Mouse (Mus musculus) granulocyte monocyte progenitor cell, adult 5-6 weeks (primary cell): ENCODE results near the gene Cox4i1. TPM values are rescaled to one million over a fixed set of nuclear protein-coding genes. Genes with fewer than 3 reads are reported as not detected.

ENCODE experiments used
- ATAC-seq: replicated peaks from 2 replicates; pipeline ENCODE4 v1.8.0; 2016; ENCODE audit warnings: mild to moderate bottlenecking, moderate TSS enrichment, inconsistent platforms; ENCODE audit not compliant: poor library complexity, severe bottlenecking
- total RNA-seq, 2 experiments: library from RNA; stranded (forward) in 1 of 2; stranded (reverse) in 1 of 2; fragments of 200-712, 200-1000 nt in 1 of 2; fragments of >200 nt in 1 of 2; fragmentation: Nextera tagmentation in 1 of 2; gene quantifications; 2 replicates each; pipeline ENCODE4 v1.2.3; 2014 to 2017

The Cox4i1 gene
- total RNA-seq, 2 experiments from 2014 or later, result 506 to 1,083 TPM

DNA sequence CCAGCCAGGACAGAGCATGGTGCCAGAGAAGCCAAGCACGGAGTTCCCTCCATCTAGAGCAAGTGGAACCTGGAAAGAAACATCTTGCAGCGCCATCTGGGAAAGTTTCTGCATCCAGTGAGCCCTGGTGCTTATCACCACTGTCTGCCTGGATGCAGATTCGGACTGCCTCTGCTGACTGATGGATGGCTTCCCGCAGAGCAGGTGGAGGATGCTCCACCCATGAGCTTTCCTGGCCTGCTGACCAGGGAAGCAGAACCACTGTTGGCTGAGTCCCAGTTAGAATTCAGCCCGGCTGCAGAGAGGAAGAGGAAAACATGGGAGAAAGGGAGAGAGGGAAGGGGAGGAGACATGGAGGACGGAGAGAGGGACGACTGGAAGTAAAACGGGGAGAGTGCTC is 19.8 kb downstream of the Cox4i1 start:
- ATAC-seq, result no peak

DNA sequence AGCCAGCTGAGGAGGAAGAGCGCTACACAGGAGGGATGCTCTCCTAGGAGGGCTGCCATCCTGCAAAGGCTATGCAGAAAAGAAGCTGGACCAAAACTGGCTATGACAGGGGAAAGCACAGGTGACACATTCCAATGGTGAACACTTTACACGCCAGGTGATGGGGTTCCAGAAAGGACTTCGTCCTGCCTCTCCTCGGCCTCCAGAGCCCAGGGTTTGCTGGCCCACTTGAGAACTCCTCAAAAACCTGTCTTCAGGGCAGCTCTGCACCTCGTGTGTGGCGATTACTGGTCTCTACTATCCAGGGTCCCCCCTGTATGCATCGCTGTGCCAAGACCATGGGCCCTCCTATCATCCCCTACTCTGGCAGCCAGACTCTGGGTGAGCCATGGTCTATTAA is 20.5 kb downstream of the Cox4i1 start:
- ATAC-seq, result no peak

DNA sequence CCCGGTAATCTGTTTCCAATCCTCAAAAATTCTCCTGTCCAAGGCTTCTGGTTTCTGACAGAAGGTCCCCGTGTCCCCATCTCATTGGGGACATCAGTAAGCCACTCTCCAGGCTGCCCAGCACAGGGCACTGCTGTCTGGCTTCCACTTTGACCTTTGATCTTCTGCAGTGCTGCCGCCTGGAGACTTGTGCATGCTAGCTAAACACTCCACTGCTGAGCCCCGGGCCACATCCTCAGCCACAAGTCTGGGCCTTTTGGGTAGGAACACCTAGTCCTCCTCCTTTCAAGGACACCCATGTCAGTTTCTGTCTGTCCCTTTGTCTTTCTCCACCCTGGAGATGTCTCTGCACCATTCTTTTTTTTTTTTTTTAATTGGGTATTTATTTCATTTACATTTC is 24.9 kb downstream of the Cox4i1 start:
- ATAC-seq, result no peak

DNA sequence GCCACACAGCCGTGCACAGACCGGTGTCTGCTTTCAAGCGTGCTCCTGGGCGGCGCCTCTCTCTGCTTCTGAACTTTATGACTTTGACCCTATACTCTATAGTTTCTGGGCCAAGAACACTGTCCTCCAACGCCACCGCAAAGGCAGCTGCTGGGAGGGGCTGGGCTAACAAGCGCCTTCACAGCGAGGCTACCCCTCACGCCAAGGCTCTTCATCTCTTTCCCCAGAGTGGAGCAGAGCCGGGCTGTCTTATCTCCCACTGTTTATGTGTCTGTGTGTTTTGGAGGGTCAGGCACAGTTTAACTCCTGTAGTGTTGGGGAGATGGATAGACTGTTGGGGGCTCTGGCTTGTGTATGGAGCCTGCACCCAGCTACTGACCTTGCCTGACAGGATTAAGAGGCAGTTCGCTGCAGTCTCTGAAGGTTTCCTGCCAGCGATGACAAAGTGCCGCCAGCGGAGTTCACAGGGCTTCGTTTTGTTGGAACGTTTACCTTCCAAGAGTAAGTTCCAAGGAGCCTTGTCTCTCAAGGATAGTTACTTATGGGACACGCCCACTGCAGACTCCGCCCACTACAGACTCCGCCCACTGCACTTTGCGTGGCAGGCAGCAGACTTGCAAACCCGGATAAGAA is 26.0 kb downstream of the Cox4i1 start:
- ATAC-seq, result peak; percentile 27; the same call in 1 of the 2 replicates

DNA sequence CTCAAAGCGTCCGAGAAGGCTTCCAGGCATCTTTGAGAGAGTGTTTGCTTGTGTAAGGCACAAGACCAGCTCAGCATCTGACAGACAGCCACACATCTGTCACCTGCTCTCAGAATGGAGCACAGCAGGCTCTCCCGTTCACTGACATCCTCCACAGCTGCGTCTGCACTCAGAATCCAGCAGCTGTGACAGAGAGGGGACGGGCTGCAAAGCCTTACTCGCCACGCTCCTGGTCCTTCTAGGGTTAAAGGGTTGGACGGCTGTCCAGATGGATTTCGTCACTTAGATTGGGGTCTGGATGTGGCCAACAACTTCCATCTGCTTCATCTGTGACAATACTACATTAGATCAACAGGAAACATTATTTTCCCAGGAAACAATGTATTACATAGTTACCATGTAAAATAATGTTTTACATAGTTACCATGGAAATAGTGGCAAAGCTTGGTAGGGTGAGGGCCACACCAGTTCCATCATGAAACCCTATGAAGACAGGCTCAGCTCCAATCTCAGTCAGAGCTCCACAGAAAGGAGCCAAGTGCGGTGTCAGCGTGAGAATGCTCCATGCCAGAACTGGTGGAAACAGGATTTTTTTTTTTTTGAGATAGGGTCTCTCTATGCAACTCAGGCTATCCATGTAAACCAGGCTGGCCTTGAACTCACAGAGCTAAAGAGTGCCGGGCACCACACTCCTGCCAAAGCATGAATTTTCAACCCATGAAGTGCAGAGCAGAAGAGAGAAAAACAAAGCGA is 28.6 kb downstream of the Cox4i1 start:
- ATAC-seq, result peak; percentile 33

DNA sequence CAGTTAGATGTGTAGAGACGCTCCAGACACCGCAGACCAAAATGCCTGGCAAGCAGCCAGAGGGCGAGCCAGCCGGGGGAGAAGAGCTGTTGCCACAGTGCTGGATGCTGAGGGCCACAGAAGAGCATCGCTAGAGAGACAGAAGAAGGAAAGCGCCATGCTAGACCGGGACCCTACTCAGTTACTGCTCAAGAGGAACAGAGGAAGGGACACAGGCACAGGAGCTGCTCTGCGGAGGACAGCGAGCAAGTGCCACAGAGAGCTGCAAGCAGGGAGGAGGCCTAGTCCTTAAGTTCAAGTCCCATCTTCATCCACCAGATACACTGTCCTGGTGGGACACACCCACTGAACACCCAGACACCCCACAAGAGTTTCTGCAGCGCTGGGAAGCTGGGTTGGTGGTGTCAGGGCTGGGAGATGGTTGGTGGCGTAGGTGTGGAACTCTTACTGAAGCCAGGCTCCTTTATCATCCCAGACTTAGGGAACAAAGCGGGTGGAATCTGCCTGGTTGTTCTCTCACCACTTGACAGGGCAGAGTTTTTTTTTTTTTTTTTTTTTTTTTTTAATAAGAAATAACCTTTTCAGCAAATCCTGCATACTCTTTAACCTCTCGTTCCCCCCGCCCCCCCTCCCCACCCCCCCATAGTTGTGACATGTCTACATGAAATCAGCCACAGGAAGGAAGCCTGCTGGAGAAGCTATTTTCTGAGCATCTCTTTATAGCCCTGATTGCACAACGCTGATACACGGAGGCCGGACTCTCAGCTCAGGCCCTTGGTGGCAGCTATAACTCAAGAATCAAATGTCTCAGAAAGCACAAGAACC is 29.3 kb downstream of the Cox4i1 start:
- ATAC-seq, result peak; percentile 51

DNA sequence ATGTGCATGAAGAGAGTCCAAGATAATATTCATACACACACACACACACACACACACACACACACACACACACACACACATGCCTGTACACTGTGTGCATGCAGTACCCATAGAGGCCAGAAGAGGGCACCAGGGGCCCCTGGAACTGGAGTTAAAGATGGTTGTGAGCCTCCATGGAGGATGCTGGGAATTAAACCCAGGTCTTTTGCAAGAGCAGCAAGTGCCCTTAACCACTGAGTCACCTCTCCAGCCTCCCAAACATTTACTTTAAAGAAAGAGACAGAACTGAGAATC is 29.9 kb downstream of the Cox4i1 start:
- no peak for ATAC-seq

DNA sequence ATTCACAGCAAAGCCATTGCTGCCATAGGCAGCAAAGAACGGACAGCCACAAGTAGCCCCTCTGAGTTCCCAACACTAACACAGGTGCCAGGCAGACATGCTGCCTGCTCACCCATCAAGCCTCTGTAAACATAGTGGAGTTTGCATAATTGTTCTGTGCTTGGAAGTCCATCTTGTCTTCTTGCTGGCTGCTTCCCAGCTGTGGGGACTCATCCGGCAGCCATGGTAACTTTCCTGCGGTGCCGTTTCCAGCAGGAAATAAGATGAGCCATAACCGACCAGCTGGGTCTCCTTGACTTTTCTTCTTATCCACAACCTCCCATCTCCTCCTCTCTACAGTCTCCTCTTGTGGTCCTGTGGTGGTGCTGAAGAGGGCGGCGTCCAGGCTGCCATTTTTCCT is 30.4 kb downstream of the Cox4i1 start:
- no peak for ATAC-seq

DNA sequence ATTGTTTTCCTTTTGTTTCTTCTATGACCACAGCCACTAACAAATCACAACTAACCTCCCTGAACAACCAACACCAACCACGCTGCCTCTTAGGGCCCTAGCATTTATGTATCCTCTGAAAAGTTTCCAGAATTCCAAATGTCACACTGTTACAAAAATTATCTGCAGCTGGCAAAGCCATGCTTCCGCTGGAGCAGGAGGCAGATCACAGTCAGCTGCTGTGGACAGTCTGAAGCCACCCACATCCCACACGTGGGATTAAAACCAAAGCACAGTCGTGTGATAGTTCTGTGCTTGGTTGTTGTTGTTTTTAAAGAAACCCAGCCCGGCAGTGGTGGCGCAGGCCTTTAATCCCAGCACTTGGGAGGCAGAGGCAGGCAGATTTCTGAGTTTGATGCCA is 31.1 kb downstream of the Cox4i1 start:
- no peak for ATAC-seq

DNA sequence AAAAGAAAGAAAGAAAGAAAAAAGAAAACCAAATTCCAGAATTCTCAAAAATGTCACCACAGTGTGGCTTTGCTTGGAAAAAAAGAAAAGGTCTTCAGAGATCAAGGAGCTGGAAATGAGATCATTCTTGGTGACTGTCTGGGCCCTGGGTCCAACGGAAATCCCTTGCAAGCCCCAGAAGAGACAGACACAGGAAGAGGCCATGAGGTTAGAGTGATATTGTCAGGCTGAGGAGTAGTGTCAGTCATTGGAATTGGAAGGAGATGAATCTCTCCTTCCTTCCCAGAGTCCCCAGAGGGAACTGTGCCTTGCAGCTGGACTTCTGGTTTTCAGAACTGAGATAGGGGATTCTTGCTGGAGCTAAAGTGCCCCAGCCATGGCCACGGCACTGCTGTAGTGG is 31.5 kb downstream of the Cox4i1 start:
- no peak for ATAC-seq

DNA sequence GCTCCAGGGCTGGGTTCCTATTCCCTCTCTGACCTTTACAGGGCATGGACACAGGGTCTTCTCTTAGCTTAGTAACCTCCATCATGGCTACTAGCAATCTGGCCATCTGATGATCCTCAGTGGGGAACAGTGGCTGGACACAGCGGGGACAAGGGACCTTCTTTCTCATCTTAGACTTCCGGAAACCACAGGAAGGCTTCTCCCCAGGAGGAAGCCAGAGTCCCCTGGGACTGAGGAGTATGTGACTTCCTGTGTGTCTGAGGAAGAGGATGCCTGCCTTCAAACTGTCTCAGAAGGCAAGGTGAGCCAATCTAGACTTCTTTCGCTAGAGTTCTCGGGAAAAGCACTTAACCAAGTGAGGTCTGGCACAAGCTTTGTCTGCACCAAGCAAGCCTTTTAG is 32.0 kb downstream of the Cox4i1 start:
- no peak for ATAC-seq

DNA sequence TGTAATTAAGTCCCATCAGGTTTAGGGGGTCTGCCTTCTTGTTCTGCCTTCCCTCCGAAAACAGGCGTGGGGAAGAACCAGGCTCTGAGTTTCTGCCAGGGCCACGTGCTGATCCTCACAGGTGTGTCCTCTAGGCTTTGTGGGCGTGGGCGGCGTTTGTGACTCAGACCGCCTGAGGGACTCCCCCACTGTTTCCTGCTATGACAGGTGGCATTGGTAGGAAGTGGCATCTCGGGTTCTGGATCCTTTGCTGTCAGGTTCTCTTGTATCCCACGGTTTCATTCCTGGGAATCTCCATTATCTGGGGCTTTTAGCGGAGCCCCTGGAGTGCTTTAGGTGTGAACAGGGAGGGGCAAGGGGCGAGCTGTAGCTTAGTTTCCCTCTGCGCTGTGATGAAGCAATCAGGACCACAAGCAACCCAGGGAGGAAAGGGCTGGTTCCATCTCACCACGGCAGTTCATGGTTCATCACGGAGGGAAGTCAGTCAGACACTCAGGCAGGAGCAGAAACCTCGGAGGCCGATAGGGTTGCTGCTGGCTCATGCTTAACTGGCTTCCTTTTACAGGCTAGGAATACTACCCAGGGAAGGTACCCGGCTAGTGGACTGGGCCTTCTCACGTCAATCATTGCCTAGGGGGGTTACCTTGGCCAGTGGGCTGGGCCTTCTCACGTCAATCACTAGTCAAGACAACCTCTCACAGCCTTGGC is 33.9 kb downstream of the Cox4i1 start:
- ATAC-seq, result peak; percentile 75

DNA sequence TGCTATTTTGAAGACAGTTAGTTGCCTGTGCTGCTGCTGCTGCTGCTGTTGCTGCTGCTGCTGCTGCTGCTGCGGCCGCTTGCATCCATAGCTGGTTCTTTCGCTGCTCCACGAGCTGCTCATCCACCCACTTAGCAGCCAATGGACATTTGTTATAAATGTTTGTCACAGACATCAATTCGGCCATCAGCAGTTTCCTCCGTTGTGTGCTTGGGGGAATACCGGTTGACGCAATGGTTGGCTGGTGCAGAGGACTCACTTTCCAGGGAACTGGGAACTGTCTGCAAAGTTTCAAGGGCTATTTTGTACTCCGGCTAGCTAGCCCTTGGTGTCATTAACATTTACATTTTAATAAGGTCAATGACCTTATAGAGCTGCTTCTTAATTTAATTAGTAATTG is 36.2 kb downstream of the Cox4i1 start:
- no peak for ATAC-seq

DNA sequence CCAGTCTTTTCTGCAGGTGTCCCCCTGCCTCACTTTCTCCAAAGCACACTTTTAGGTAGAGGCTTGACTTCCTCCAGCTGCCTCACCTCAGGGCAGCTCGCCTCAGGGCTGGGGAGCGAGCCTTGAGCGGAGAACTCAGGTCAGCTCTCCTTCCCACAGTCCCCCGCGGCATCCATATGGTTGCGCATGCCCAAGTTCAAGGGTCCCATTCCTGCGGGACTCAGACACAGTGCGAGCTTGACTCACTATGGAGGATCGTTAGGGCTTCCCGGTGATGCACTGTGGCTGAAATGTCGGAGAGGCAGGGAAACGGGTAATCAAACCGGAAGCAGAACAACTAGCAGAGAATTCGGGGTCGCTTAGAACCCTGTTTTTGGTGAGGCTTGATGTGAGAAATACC is 37.1 kb downstream of the Cox4i1 start:
- ATAC-seq, result no peak

DNA sequence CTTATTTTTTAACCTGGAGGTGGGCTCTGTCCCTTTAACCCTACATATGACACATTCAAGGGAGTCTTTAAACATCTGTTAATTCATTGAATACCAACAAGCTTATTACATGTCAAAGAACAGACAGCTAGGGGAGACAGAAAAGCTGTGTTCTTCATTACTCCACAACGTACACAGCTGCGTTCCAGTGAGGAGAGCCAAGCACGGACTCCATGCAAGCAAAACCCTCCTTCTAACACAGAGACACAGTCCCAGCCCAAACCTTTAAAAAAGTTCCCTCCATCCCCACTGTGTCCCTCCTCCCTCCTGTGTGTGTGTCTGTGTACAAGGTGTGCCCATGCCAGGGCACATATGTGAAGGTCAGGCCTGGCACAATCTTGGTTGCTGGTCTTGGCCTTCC is 38.2 kb downstream of the Cox4i1 start:
- no peak for ATAC-seq

DNA sequence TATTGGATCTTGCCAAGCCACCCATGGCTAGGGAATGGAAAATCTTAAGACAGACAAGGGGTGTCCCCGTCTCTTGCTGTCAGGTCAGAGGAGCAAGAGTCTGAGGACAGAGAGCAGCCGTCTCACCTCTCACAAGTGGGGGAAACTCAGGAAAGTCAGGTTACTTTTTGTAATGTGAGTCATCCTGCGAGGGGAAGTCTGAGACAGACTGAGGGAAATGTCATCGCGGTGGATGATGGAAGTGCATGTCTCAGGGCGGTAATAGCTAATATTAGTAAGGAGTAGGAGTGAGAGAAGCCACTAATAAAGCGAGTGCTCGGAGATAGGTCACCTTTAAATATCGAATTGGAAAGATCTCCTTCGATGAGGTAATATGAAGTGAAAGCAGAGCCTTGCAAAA is 41.2 kb downstream of the Cox4i1 start:
- ATAC-seq, result peak; percentile 44

DNA sequence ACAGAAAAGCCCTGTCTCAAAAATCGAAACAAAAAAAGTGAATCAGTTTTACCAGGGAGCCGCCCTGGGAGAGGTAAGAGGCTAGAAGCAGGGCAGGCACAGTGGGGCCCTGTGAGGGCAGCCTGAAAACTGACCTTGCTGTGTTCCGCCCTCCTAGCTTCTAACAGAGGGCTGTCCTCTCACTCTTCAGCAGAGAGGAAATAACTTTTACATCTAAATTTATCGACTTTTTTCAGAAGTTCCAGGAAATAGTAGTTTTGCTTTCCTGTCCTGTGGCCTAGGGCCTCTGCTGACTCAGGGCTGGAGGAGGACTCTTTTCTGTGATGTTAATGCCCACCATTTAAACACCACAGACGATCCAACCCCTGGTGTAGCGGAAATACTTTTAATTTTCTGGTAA is 47.2 kb downstream of the Cox4i1 start:
- no peak; the same call in 1 of the 2 replicates for ATAC-seq

DNA sequence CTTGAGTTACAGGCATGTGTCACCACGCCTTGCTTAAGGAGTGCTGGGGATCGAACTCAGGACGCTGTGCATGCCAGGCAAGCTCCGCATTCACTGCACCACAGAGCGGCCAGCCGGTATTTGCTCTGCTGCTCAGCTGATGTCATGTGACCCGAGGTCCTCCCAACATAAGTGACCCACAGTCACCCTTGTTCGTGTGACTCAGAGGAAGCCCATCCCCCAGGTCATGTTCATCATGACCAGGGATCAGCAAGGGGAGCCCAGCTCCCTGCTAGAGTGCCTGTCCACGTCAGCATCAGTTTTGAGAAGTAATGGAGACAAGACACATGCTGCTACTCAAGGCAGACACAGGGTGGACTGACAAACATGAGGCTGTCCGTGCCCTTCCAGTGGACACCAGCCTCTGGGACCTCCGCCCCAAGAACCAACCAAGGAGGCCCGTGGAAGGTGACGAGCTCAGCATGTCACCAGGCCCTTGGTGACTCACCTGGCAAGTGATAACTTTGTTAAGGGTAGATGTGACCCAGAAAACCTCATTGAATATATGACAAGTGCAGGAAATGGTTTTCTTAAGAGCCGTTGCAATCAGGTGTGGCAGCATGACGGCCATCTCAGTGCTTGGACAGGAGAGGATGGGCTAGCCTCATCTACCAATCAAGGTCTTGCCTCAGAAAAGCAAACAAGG is 48.1 kb downstream of the Cox4i1 start:
- ATAC-seq, result no peak

DNA sequence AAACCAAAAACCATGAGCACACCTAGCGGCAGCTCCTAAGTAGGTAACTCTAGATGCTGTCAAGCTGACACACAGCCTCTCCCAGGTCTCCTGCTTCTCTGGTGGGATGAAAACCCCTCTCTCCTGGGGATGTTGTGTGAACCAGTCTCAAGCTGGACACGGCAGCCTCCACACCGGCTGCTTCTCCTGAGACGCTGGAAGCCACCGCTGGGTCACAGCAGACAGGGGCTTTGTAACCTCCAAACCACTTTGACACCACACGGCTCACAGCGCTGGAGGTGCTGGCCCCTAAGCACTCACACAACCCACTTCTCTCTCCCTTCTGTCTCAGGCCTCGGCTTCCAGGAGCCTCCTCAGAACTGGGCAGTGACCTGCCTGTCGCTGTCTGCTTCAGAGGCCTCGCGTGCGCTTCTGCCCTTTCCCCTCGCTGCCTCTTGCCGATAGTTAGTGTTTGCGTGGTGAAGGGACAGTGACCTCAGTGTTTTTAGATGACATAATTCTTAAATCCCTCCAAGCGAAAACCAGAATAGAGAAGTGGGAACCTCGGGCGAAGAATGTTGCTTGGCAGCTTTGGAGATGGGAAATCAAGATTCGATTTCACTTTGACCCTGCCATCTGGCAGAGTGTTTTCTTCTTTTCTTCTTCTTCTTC is 51.7 kb downstream of the Cox4i1 start:
- peak; percentile 65 for ATAC-seq

DNA sequence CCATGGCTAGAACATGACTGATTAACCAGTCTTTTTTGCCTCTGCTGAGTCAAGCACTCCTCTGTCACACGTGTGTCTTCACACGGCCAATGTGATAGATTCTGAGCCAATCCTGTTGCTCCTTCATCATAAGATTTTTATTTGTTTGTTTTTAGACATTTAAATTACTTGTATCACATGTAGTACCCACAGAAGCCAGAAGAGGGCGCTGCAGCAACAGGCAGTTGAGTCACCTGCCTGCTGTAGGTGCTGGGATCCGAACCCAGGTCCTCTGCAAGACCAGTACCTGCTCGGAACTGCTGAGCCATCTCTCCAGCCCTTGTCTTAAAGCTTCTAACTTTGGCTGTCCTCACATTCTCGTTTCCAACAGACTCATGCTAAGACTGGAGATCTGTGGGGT is 55.0 kb downstream of the Cox4i1 start:
- ATAC-seq, result no peak
